Mouse (Mus musculus) midbrain, embryonic 13.5 days (tissue): Measurements from ENCODE around the gene Tpra1. TPM values are rescaled to one million over a fixed set of nuclear protein-coding genes. Genes with fewer than 3 reads are reported as not detected.
A peak's percentile ranks its signal among the peaks of the same experiment; 100 is the strongest.

Experiments used
- ATAC-seq: fragments of 200-750 bp; cut with Nextera tagmentation; 2 replicates; pipeline ENCODE4 v1.8.0; 2017; ENCODE audit warnings: mild to moderate bottlenecking, moderate TSS enrichment, moderate library complexity
- H3K27ac ChIP-seq: fragments of 300-500 bp; sonication (generic); 2 replicates; pipeline ENCODE4 v1.5.1; 2015; ENCODE audit warnings: inconsistent platforms, mild to moderate bottlenecking, moderate library complexity
- H3K27me3 ChIP-seq: fragments of 300-500 bp; sonication (generic); 2 replicates; pipeline ENCODE4 v1.6.1; 2015; ENCODE audit warnings: mild to moderate bottlenecking, inconsistent platforms
- H3K36me3 ChIP-seq: fragments of 300-500 bp; sonication (generic); 2 replicates; pipeline ENCODE4 v1.6.1; 2015; ENCODE audit warnings: mild to moderate bottlenecking, inconsistent platforms
- H3K4me1 ChIP-seq: fragments of 300-500 bp; sonication (generic); replicated peaks from 2 replicates; pipeline ENCODE4 v1.6.1; 2015; ENCODE audit warnings: inconsistent platforms
- H3K4me2 ChIP-seq: fragments of 300-500 bp; sonication (generic); replicated peaks from 2 replicates; pipeline ENCODE4 v1.6.1; 2015; ENCODE audit warnings: moderate library complexity, mild to moderate bottlenecking, inconsistent platforms
- H3K4me3 ChIP-seq: fragments of 300-500 bp; sonication (generic); replicated peaks from 2 replicates; pipeline ENCODE4 v1.5.1; 2015; ENCODE audit warnings: mild to moderate bottlenecking, inconsistent platforms
- H3K9ac ChIP-seq: fragments of 300-500 bp; sonication (generic); replicated peaks from 2 replicates; pipeline ENCODE4 v1.6.1; 2015; ENCODE audit warnings: mild to moderate bottlenecking, inconsistent platforms
- H3K9me3 ChIP-seq: fragments of 300-500 bp; sonication (generic); 2 replicates; pipeline ENCODE4 v1.6.1; 2016; ENCODE audit warnings: mild to moderate bottlenecking, inconsistent platforms
- WGBS: fragments of 180-500 bp; shearing (Covaris S2); methylation state at CpG from one replicate; pipeline ENCODE4 v1.1.7; 2015; 5-methylcytosine and 5-hydroxymethylcytosine counted together
- polyA plus RNA-seq: library from polyadenylated mRNA; unstranded; fragments of >200 nt; fragmentation: Nextera tagmentation; extraction: Ambion mirVana; gene quantifications from 2 replicates; pipeline ENCODE4 v1.2.1, GENCODE M21; 2015

Tpra1 gene
- polyA plus RNA-seq, result 66.9 and 70.2 TPM in 2 replicates

DNA sequence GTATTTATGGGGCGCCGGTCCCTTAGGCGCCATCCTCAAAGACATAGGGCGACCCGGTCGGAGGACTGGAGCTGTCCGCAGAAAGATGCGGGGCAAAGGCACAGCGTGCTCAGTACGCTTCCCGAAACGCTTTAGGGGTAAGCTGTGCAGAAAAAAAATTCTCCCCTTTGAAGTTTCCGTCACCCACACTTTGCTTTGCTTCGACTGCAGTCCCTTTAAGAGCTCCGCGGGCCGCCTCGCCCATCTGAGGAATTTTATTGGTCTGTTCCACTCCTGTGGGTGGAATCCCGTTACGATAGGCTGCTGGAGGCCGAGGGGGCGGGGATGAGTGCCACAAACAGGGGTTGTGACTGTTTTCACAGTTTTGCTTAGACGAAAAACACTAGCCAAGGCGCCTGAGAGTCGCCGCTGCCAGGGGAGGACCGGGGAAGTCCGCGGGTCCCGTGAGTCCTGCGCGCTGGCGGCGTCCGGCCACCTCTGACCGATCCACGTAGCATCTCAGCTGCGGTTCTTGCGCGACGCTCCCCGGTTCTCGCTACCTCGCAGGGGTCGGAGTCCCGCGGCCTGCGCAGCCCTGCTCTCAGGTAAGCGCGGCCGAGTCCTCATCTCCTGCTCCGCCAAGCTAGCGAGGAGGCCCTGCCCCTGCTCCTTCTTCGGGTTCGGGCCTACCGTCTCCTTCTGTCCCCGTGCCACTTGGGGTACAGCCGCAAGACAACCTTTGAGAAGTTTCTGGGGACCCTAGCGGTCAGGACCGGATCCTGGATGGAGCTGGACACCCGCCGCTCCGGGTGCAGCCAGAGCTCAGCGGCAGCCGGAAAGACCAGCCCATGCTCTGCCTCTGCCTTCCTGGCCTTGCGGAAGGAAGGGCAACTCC, at the start of gene Tpra1:
Tpra1 (plus strand) TSS at position 305 of the 874 bp plus-strand sequence.
- peak; percentile 92 for ATAC-seq
- Histone ChIP-seq H3K9me3 (no peaks in the 10 kb centered on the region), H3K9ac (peak within 1 kb of the TSS; percentile 89), H3K27me3 (no peaks in the 10 kb centered on the region), H3K36me3 (no peaks in the 10 kb centered on the region), H3K27ac (peak within 1 kb of the TSS; percentile 86), H3K4me1 (peaks cover 51% of the 10 kb centered on the region), H3K4me3 (peak within 1 kb of the TSS; percentile 86), H3K4me2 (peak within 1 kb of the TSS; percentile 95)
- WGBS, result under 1% methylated on average over 66 of the region's 66 CpGs

DNA sequence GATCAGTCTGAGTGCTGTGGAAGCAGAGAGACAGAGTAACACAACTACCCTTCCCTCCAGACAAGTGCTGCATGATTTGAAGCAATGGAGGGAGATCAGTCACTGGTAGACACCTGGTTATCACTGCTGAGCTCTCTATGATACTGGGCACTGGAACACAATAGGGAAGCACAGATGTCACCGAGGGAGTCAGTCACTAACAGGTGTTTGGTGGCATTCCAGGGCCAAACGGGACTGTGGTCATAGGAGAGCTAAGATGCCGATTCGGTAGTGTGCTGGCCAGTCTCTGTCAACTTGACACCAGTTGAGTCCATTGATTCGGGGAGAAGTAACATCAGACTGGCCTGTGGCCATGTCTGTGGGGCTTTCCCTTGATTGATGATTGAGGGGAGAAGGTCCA, 47.5 kb upstream of the Tpra1 start:
- H3K4me2 ChIP-seq, result no peak overlapping the region
- 82% methylated on average over 5 of the region's 5 CpGs for WGBS
- H3K9me3 ChIP-seq, result no peaks in the 10 kb centered on the region
- H3K9ac ChIP-seq, result no peak overlapping the region
- peaks cover 79% of the 10 kb centered on the region for H3K36me3 ChIP-seq
- H3K4me3 ChIP-seq, result no peak overlapping the region
- H3K4me1 ChIP-seq, result peaks cover 11% of the 10 kb centered on the region; the same call in 1 of the 2 replicates
- no peaks in the 10 kb centered on the region for H3K27me3 ChIP-seq
- ATAC-seq, result no peak
- H3K27ac ChIP-seq, result no peak overlapping the region

GRCm38 (mm10) chr6:88855636-88856035, 46.4 kb upstream of the Tpra1 start:
- H3K9ac ChIP-seq, result no peak overlapping the region
- peak; percentile 51 for ATAC-seq
- H3K27ac ChIP-seq, result no peak overlapping the region
- peaks cover 11% of the 10 kb centered on the region; the same call in 1 of the 2 replicates for H3K4me1 ChIP-seq
- 18% methylated on average over 5 of the region's 5 CpGs for WGBS
- H3K4me2 ChIP-seq, result no peak overlapping the region
- no peak overlapping the region for H3K4me3 ChIP-seq
- peaks cover 79% of the 10 kb centered on the region for H3K36me3 ChIP-seq
- no peaks in the 10 kb centered on the region for H3K27me3 ChIP-seq
- no peaks in the 10 kb centered on the region for H3K9me3 ChIP-seq

GRCm38 (mm10) chr6:88857249-88857648, 44.8 kb upstream of the Tpra1 start:
- no peaks in the 10 kb centered on the region for H3K27me3 ChIP-seq
- H3K9me3 ChIP-seq, result no peaks in the 10 kb centered on the region
- H3K4me1 ChIP-seq, result peaks cover 11% of the 10 kb centered on the region; the same call in 1 of the 2 replicates
- H3K9ac ChIP-seq, result no peak overlapping the region
- peaks cover 84% of the 10 kb centered on the region for H3K36me3 ChIP-seq
- WGBS, result 48% methylated on average over 9 of the region's 9 CpGs
- ATAC-seq, result no peak
- H3K4me2 ChIP-seq, result no peak overlapping the region
- H3K27ac ChIP-seq, result 0 out of 2 replicates have a peak overlapping the region, but pooled peaks have one; percentile 14
- H3K4me3 ChIP-seq, result no peak overlapping the region

GRCm38 (mm10) chr6:88857830-88858229, 44.2 kb upstream of the Tpra1 start:
- H3K9ac ChIP-seq, result no peak overlapping the region
- WGBS, result 85% methylated on average over 6 of the region's 6 CpGs
- peaks cover 11% of the 10 kb centered on the region; the same call in 1 of the 2 replicates for H3K4me1 ChIP-seq
- H3K27ac ChIP-seq, result 0 out of 2 replicates have a peak overlapping the region, but pooled peaks have one; percentile 14
- ATAC-seq, result no peak
- H3K9me3 ChIP-seq, result no peaks in the 10 kb centered on the region
- no peak overlapping the region for H3K4me3 ChIP-seq
- H3K27me3 ChIP-seq, result no peaks in the 10 kb centered on the region
- no peak overlapping the region for H3K4me2 ChIP-seq
- H3K36me3 ChIP-seq, result peaks cover 86% of the 10 kb centered on the region

- Histone ChIP-seq H3K9me3 (no peaks in the 10 kb centered on the region), H3K4me1 (peaks cover 11% of the 10 kb centered on the region; the same call in 1 of the 2 replicates), H3K9ac (no peak overlapping the region), H3K4me3 (no peak overlapping the region), H3K36me3 (peaks cover 87% of the 10 kb centered on the region), H3K4me2 (no peak overlapping the region), H3K27me3 (no peaks in the 10 kb centered on the region), H3K27ac (no peak overlapping the region)
- no peak for ATAC-seq
- 81% methylated on average over 7 of the region's 7 CpGs for WGBS
These were observed 43.7 kb upstream of the Tpra1 start for GRCm38 (mm10) chr6:88858341-88858740.

DNA sequence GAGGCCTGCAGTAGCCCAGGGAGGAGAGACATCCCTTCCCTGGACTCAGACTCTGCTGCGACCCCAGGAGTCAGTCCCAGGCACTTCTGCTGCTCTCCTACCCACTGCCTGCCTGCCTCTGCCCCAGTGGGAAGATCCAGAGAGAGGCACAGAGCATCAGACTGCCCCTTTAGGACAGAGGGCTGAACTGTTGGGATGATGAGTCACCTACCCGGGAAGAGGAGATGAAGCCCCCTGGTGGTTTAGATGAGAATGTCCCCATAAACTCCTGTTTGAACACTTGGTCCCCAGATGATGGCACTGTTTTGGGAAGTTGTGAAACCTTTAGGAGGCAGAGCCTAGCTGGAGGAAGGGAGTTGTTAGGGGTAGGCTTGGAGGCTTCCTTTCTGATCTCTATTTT, 41.1 kb upstream of the Tpra1 start:
- Histone ChIP-seq H3K27me3 (no peaks in the 10 kb centered on the region), H3K9me3 (no peaks in the 10 kb centered on the region), H3K4me3 (no peak overlapping the region), H3K4me1 (peaks cover 5% of the 10 kb centered on the region; the same call in 1 of the 2 replicates), H3K4me2 (no peak overlapping the region), H3K9ac (no peak overlapping the region), H3K27ac (no peak overlapping the region), H3K36me3 (peaks cover 96% of the 10 kb centered on the region)
- peak; percentile 61; the same call in 1 of the 2 replicates for ATAC-seq
- 13% methylated on average over 2 of the region's 2 CpGs for WGBS

DNA sequence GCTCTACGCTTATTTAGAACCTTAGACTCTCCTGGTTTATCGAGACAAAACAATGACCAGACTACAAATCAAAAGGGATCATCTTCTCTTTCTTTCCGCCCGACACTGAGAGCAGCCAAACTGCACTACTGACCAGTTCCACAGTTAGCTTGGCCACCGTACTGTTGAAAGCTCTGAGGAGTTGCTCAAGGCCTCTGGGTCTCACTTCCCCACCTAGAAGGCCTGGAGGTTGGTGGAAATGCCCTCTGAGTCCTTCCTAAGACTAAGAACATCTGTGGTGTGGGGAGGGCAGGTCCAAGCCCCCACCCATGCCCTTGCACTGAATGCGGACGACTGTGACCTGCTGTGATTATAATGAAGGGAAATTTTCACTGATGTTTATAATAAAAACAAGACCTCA, 36.3 kb upstream of the Tpra1 start:
- Histone ChIP-seq H3K9me3 (no peaks in the 10 kb centered on the region), H3K4me2 (no peak overlapping the region), H3K4me1 (peaks cover 31% of the 10 kb centered on the region), H3K9ac (no peak overlapping the region), H3K36me3 (peaks cover 61% of the 10 kb centered on the region), H3K4me3 (no peak overlapping the region), H3K27ac (no peak overlapping the region), H3K27me3 (no peaks in the 10 kb centered on the region)
- WGBS, result 78% methylated on average over 7 of the region's 7 CpGs
- no peak for ATAC-seq

DNA sequence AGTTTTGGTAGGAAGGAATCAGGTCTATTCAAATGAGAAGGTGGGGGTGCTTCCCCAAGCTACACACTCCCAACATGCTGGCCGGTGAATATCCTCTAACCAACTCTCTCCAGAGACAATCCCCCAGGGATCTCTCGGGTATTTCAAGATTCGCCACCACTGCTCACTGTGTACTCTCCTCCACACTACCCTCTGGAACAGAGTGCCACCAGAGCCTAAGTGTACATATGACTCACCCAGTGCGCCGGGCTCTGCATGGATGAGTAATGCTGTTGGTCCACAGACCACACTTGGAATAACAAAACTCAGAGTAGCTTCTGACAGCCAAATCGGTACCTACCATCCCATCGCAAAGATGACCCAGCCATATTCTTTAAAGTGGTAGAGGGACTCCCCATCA, 32.6 kb upstream of the Tpra1 start:
- no peak overlapping the region for H3K4me2 ChIP-seq
- WGBS, result 90% methylated on average over 7 of the region's 7 CpGs
- ATAC-seq, result no peak
- no peak overlapping the region for H3K4me3 ChIP-seq
- no peak overlapping the region for H3K27ac ChIP-seq
- no peaks in the 10 kb centered on the region for H3K9me3 ChIP-seq
- H3K9ac ChIP-seq, result no peak overlapping the region
- H3K27me3 ChIP-seq, result no peaks in the 10 kb centered on the region
- peaks cover 64% of the 10 kb centered on the region for H3K4me1 ChIP-seq
- H3K36me3 ChIP-seq, result peaks cover 25% of the 10 kb centered on the region

DNA sequence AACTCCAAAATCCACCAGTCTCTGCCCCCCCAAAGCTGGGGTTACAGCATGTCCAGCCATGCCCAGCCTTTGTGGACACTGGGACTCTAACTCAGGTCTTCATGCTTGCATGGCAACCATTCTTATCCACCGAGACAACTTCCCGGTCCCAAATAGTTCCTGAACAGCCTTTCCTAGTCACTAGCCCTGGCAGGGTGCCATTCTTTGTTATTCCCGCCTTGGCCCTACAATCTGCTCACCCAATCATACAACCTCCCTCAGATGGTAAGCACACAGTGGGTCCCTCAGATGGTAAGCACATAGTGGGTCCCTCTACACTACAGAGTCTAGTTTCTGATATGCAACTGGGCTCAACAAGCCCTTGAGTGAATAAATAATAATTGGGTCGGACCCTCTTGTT, 31.5 kb upstream of the Tpra1 start:
- no peaks in the 10 kb centered on the region for H3K27me3 ChIP-seq
- H3K4me2 ChIP-seq, result no peak overlapping the region
- no peak for ATAC-seq
- H3K4me1 ChIP-seq, result peaks cover 64% of the 10 kb centered on the region
- no peak overlapping the region for H3K4me3 ChIP-seq
- H3K27ac ChIP-seq, result peak overlapping the region; percentile 93
- 58% methylated on average over 4 of the region's 4 CpGs for WGBS
- no peak overlapping the region for H3K9ac ChIP-seq
- H3K9me3 ChIP-seq, result no peaks in the 10 kb centered on the region
- peaks cover 14% of the 10 kb centered on the region; the same call in 1 of the 2 replicates for H3K36me3 ChIP-seq

- Histone ChIP-seq H3K4me2 (peak overlapping the region; percentile 94), H3K36me3 (peaks cover 8% of the 10 kb centered on the region; the same call in 1 of the 2 replicates), H3K4me3 (peak overlapping the region; percentile 96), H3K27me3 (peaks cover 5% of the 10 kb centered on the region; the same call in 1 of the 2 replicates), H3K9ac (0 out of 2 replicates have a peak overlapping the region, but pooled peaks have one; percentile 19), H3K27ac (peak overlapping the region; percentile 93), H3K4me1 (peaks cover 58% of the 10 kb centered on the region), H3K9me3 (no peaks in the 10 kb centered on the region)
- 26% methylated on average over 8 of the region's 8 CpGs for WGBS
- no peak for ATAC-seq
These were observed 30.5 kb upstream of the Tpra1 start for GRCm38 (mm10) chr6:88871546-88871945.

DNA sequence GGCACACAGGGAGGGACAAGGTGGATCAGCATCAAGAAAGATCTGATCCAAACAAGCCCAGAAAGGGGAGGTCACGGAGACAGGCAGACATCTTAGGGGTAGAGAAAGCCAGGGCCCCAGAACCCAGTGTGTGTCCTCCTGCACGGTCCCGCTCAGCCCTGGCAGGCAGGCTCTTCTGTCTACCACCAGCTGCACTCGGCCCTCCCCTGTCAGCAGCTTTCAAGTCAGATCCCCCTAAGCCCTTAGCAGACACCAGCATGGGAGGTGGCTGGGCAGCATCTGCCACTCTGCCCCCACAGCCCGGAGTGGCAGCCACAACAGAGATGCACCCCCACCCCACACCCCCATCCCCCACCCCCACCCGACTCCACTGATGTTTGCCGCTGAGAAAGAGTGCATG, 29.2 kb upstream of the Tpra1 start:
- Histone ChIP-seq H3K4me2 (peak overlapping the region; percentile 94), H3K4me1 (peaks cover 49% of the 10 kb centered on the region), H3K4me3 (peak overlapping the region; percentile 96), H3K36me3 (no peaks in the 10 kb centered on the region), H3K27me3 (peaks cover 5% of the 10 kb centered on the region; the same call in 1 of the 2 replicates), H3K9me3 (no peaks in the 10 kb centered on the region), H3K9ac (peak overlapping the region; percentile 98), H3K27ac (peak overlapping the region; percentile 93)
- peak; percentile 54 for ATAC-seq
- WGBS, result 9% methylated on average over 7 of the region's 7 CpGs
